Mouse (Mus musculus): Measurements from ENCODE around the gene Golph3. TPM values are rescaled to one million over a fixed set of nuclear protein-coding genes. Genes with fewer than 3 reads are reported as not detected.

The Golph3 gene
- polyA plus RNA-seq, 2 experiments, result 35.2 to 58.4 TPM

DNA sequence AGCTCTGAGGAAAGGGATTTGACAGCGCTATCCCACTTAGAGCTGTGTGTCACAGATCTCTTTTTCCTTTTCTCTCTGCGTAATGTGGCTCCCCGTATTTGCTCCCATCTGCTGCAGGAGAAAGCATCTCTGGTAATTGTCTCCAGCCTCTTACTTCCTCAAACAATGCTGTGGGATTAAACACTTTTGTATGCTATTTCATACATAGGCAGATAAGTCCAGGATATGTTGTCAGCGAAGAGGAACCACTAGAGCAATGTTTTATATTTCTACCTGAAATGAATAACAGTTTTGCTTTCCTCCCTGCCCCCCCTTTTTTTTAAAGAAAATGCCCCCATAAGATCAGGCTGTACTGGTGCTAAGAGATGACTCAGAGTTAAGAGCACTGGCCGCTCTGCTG lies 12.7 kb upstream of the Golph3 start:
- H3K27ac ChIP-seq, result no peak overlapping the region
- no peak overlapping the region for H3K4me2 ChIP-seq (ENCODE audit: low read depth)
- H3K9me3 ChIP-seq (ENCODE audit: control insufficient read depth, low read length), result no peaks in the 10 kb centered on the region
- no peak for TF ChIP-seq CTCF (IDR thresholded peaks at IDR 0.05; ENCODE audit: low read depth)
- no peak for TF ChIP-seq EP300 (IDR thresholded peaks at IDR 0.05; ENCODE audit: low read depth)
- no peaks in the 10 kb centered on the region for H3K27me3 ChIP-seq (ENCODE audit: control insufficient read depth, insufficient read depth, low read length)
- ATAC-seq (ENCODE audit: insufficient read depth), result no peak
- H3K4me1 ChIP-seq (replicated peaks; ENCODE audit: control insufficient read depth in 2 of 2, insufficient read depth in 2 of 2, low read length in 1 of 2), result peaks cover 21 to 32% of the 10 kb centered on the region in 2 experiments
- no peak overlapping the region for H3K4me3 ChIP-seq (ENCODE audit: insufficient read depth in 1 of 2, low read depth in 2 of 2, low read length in 2 of 2)
- no peak overlapping the region for H3K9ac ChIP-seq (replicated peaks)
- 76% methylated on average over 5 of the region's 5 CpGs for WGBS (ENCODE audit: insufficient replicate concordance)
- no peaks in the 10 kb centered on the region for H3K36me3 ChIP-seq (replicated peaks; ENCODE audit: control insufficient read depth, insufficient read depth, low read depth)
- DNase-seq (ENCODE audit: low read depth in 3 of 3, low spot score in 3 of 3), result no peak

DNA sequence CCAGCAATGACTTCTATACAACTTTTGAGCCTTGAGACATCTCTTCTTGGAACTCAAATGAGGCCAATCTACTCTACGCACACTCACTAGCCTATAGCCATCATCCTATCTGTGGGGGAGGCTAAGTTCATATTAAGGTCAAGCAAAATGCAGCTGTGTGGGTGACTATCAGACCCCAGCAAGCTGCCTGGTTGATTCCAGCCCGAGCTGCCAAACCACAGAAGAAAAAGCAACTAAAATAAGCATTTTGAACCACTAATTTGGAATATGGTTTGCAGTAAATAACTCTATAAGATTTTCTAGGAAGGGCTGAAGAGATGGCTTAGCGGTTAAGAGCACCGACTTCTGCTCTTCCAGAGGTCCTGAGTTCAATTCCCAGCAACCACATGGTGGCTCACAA lies 10.6 kb upstream of the Golph3 start:
- Histone ChIP-seq H3K4me3 (ENCODE audit: insufficient read depth in 1 of 2, low read depth in 2 of 2, low read length in 2 of 2) (no peak overlapping the region), H3K36me3 (replicated peaks; ENCODE audit: control insufficient read depth, insufficient read depth, low read depth) (no peaks in the 10 kb centered on the region), H3K9me3 (ENCODE audit: control insufficient read depth, low read length) (no peaks in the 10 kb centered on the region), H3K27me3 (ENCODE audit: control insufficient read depth, insufficient read depth, low read length) (no peaks in the 10 kb centered on the region), H3K4me2 (ENCODE audit: low read depth) (no peak overlapping the region), H3K9ac (replicated peaks) (no peak overlapping the region), H3K27ac (no peak overlapping the region), H3K4me1 (replicated peaks; ENCODE audit: control insufficient read depth in 2 of 2, insufficient read depth in 2 of 2, low read length in 1 of 2) (peaks cover 19 to 31% of the 10 kb centered on the region in 2 experiments)
- no peak for ATAC-seq (ENCODE audit: insufficient read depth)
- no peak for TF ChIP-seq EP300 (IDR thresholded peaks at IDR 0.05; ENCODE audit: low read depth)
- TF ChIP-seq CTCF (IDR thresholded peaks at IDR 0.05; ENCODE audit: low read depth), result no peak
- WGBS (ENCODE audit: insufficient replicate concordance), result 44% methylated on average over 4 of the region's 4 CpGs
- DNase-seq (ENCODE audit: low read depth in 3 of 3, low spot score in 3 of 3), result no peak

DNA sequence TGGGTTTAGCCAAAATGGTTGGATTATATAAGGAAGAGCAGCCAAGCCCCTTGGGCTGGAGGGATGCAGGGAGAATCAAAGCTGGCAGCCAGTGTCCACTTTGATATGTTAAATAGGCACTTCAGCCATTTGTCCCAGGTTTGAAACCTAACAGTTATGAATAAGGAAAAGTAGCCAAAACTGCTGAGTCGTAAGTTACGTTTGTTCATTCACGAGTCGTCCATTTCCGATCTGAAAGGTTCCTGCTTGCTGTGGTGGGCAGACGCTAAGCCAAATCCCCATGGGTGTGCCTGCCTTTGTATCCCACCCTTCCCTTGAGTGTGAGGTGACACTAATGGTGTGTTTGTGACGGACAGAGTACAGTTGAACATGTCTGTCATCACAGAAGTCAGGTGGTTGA lies 9.8 kb upstream of the Golph3 start:
- H3K27me3 ChIP-seq (ENCODE audit: control insufficient read depth, insufficient read depth, low read length), result no peaks in the 10 kb centered on the region
- no peak for DNase-seq (ENCODE audit: low read depth in 3 of 3, low spot score in 3 of 3)
- H3K4me2 ChIP-seq (ENCODE audit: low read depth), result no peak overlapping the region
- H3K27ac ChIP-seq, result no peak overlapping the region
- no peak for ATAC-seq (ENCODE audit: insufficient read depth)
- H3K4me1 ChIP-seq (replicated peaks; ENCODE audit: control insufficient read depth in 2 of 2, insufficient read depth in 2 of 2, low read length in 1 of 2), result peaks cover 11 to 23% of the 10 kb centered on the region in 2 experiments
- H3K36me3 ChIP-seq (replicated peaks; ENCODE audit: control insufficient read depth, insufficient read depth, low read depth), result no peaks in the 10 kb centered on the region
- WGBS (ENCODE audit: insufficient replicate concordance), result 65% methylated on average over 7 of the region's 7 CpGs
- no peak overlapping the region for H3K9ac ChIP-seq (replicated peaks)
- TF ChIP-seq CTCF (IDR thresholded peaks at IDR 0.05; ENCODE audit: low read depth) (no peak), EP300 (IDR thresholded peaks at IDR 0.05; ENCODE audit: low read depth) (no peak)
- no peak overlapping the region for H3K4me3 ChIP-seq (ENCODE audit: insufficient read depth in 1 of 2, low read depth in 2 of 2, low read length in 2 of 2)
- H3K9me3 ChIP-seq (ENCODE audit: control insufficient read depth, low read length), result no peaks in the 10 kb centered on the region

DNA sequence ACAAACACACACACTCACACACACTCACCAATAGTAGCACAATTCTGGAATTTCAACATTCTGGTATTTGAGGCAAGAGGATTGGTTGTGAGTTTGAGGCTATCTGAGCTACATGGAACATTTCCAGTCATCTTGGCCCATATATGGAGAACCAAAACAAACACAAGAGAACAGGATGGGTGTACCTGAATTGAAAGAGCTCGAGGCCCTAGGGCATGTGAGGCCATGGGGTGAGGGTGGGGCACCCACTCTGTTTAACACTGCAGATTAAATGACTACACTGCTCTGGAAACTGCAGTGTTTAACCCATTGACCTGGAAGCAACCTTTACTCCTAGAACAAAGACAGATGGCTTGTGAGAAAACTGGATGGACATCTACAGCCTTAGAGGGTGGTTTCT lies 8.0 kb upstream of the Golph3 start:
- Histone ChIP-seq H3K4me1 (replicated peaks; ENCODE audit: control insufficient read depth in 2 of 2, insufficient read depth in 2 of 2, low read length in 1 of 2) (peaks cover 8 to 16% of the 10 kb centered on the region in 2 experiments), H3K36me3 (replicated peaks; ENCODE audit: control insufficient read depth, insufficient read depth, low read depth) (no peaks in the 10 kb centered on the region), H3K4me2 (ENCODE audit: low read depth) (no peak overlapping the region), H3K27ac (no peak overlapping the region), H3K9ac (replicated peaks) (no peak overlapping the region), H3K4me3 (ENCODE audit: insufficient read depth in 1 of 2, low read depth in 2 of 2, low read length in 2 of 2) (no peak overlapping the region), H3K27me3 (ENCODE audit: control insufficient read depth, insufficient read depth, low read length) (no peaks in the 10 kb centered on the region), H3K9me3 (ENCODE audit: control insufficient read depth, low read length) (no peaks in the 10 kb centered on the region)
- no peak for TF ChIP-seq EP300 (IDR thresholded peaks at IDR 0.05; ENCODE audit: low read depth)
- TF ChIP-seq CTCF (IDR thresholded peaks at IDR 0.05; ENCODE audit: low read depth), result no peak
- WGBS (ENCODE audit: insufficient replicate concordance), result 20% methylated on average over 1 of the region's 1 CpGs
- ATAC-seq (ENCODE audit: insufficient read depth) (no peak), DNase-seq (ENCODE audit: low read depth in 3 of 3, low spot score in 3 of 3) (no peak)

DNA sequence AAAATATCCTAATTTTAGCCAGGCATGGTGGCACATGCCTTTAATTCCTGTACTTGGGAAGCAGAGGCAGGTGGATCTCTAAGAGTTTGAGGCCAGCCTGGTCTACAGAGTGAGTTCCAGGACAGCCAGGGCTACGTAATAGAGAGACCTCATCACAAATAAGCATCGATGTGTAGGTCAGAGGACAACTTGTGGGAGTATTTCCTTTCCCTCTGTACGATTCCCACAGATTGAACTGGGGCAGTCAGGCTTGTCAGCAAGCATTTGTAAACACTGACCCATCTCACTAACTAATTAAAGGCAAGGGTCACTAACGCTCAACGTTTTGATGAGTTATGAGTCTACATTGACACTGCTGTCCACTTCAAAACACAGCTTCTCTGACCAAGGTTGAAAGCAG lies 6.7 kb upstream of the Golph3 start:
- DNase-seq (ENCODE audit: low read depth in 3 of 3, low spot score in 3 of 3) (no peak), ATAC-seq (ENCODE audit: insufficient read depth) (no peak)
- Histone ChIP-seq H3K4me1 (replicated peaks; ENCODE audit: control insufficient read depth in 2 of 2, insufficient read depth in 2 of 2, low read length in 1 of 2) (peaks cover 8 to 16% of the 10 kb centered on the region in 2 experiments), H3K9me3 (ENCODE audit: control insufficient read depth, low read length) (no peaks in the 10 kb centered on the region), H3K4me3 (ENCODE audit: insufficient read depth in 1 of 2, low read depth in 2 of 2, low read length in 2 of 2) (no peak overlapping the region), H3K4me2 (ENCODE audit: low read depth) (no peak overlapping the region), H3K27ac (no peak overlapping the region), H3K36me3 (replicated peaks; ENCODE audit: control insufficient read depth, insufficient read depth, low read depth) (no peaks in the 10 kb centered on the region), H3K27me3 (ENCODE audit: control insufficient read depth, insufficient read depth, low read length) (no peaks in the 10 kb centered on the region), H3K9ac (replicated peaks) (no peak overlapping the region)
- TF ChIP-seq CTCF (IDR thresholded peaks at IDR 0.05; ENCODE audit: low read depth), result no peak
- no peak for TF ChIP-seq EP300 (IDR thresholded peaks at IDR 0.05; ENCODE audit: low read depth)
- WGBS (ENCODE audit: insufficient replicate concordance), result 74% methylated on average over 5 of the region's 5 CpGs

All from liver, embryonic 14.5 days (tissue).